Mouse (Mus musculus) neural tube, embryonic 10.5 days (tissue): ENCODE measurements around the gene Usp29.

Source experiments
- DNase-seq: peaks from one replicate; pipeline ENCODE4 v3.0.0-alpha.2; 2017; ENCODE audit warnings: low spot score; ENCODE audit errors: extremely low spot score

The Usp29 gene

GRCm38 (mm10) chr7:6730241-6730640, at the start of gene Usp29, which contains the start of gene Peg3:
Gene Usp29 (plus strand): TSS chr7:6730578.
Gene Peg3 (minus strand): TSS chr7:6730431.
- peak; percentile 89 for DNase-seq

- no peak for DNase-seq
Measured at GRCm38 (mm10) chr7:6685511-6685910, 44.9 kb upstream of the Usp29 start.

GRCm38 (mm10) chr7:6696241-6697045, 33.9 kb upstream of the Usp29 start, which contains the start of gene Zim1:
Gene Zim1 (minus strand): TSS chr7:6696450.
- DNase-seq, result peak; percentile 82

- no peak for DNase-seq
Measured at GRCm38 (mm10) chr7:6699230-6699629, 31.1 kb upstream of the Usp29 start.

GRCm38 (mm10) chr7:6707416-6708015, 22.9 kb upstream of the Usp29 start:
- DNase-seq, result no peak

- DNase-seq, result no peak
Measured at GRCm38 (mm10) chr7:6708451-6709180, 21.8 kb upstream of the Usp29 start.

- DNase-seq, result no peak
Measured at GRCm38 (mm10) chr7:6709396-6709795, 21.0 kb upstream of the Usp29 start.

GRCm38 (mm10) chr7:6727351-6728121, 2.8 kb upstream of the Usp29 start:
- peak; percentile 54 for DNase-seq

GRCm38 (mm10) chr7:6728263-6728931, 2.0 kb upstream of the Usp29 start:
- DNase-seq, result peak; percentile 83

- peak; percentile 87 for DNase-seq
Measured at GRCm38 (mm10) chr7:6729061-6729817, 1.1 kb upstream of the Usp29 start.

GRCm38 (mm10) chr7:6730801-6731200, 423 bp downstream of the Usp29 start:
- DNase-seq, result peak; percentile 48

- DNase-seq, result no peak
Measured at GRCm38 (mm10) chr7:6731373-6731772, 995 bp downstream of the Usp29 start.

GRCm38 (mm10) chr7:6731930-6732329, 1.6 kb downstream of the Usp29 start:
- DNase-seq, result peak; percentile 26

- no peak for DNase-seq
Measured at GRCm38 (mm10) chr7:6736060-6736459, 5.7 kb downstream of the Usp29 start.

- no peak for DNase-seq
Measured at GRCm38 (mm10) chr7:6744281-6744904, 14.0 kb downstream of the Usp29 start.

GRCm38 (mm10) chr7:6749196-6749595, 18.8 kb downstream of the Usp29 start:
- DNase-seq, result no peak

- DNase-seq, result no peak
Measured at GRCm38 (mm10) chr7:6753440-6753839, 23.1 kb downstream of the Usp29 start.

GRCm38 (mm10) chr7:6756777-6757291, 26.5 kb downstream of the Usp29 start:
- DNase-seq, result no peak

- DNase-seq, result no peak
Measured at GRCm38 (mm10) chr7:6759698-6760097, 29.3 kb downstream of the Usp29 start.
